Mouse (Mus musculus): ENCODE results near the gene Erc2.

Gene Erc2

GRCm38 (mm10) chr14:27622176-27622922, at the start of gene Erc2:
Gene Erc2, plus strand, starts transcription at chr14:27622428.
- DNase-seq (ENCODE audit: low read depth, low spot score): peak; percentile 94

GRCm38 (mm10) chr14:27578443-27578842, 43.8 kb upstream of the Erc2 start:
- no peak for DNase-seq (ENCODE audit: low read depth, low spot score)

DNA sequence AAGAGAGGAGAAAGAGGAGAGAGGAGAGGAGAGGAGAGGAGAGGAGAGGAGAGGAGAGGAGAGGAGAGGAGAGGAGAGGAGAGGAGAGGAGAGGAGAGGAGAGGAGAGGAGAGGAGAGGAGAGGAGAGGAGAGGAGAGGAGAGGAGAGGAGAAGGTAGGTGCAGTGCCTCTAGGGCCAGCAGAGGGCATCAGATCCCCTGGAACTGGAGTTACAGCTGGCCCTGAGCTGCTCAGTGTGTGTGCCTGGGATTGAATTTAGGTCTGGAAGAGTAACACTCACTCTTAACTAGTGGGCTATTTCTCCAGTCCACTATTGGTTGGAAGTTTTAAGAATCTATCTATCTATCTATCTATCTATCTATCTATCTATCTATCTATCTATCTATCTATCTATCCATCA, 32.6 kb upstream of the Erc2 start:
- peak; percentile 68 for DNase-seq (ENCODE audit: low read depth, low spot score)

- DNase-seq (ENCODE audit: low read depth, low spot score): peak; percentile 62
These were observed 30.1 kb upstream of the Erc2 start for GRCm38 (mm10) chr14:27592163-27592562.

- peak; percentile 83 for DNase-seq (ENCODE audit: low read depth, low spot score)
These were observed 26.0 kb upstream of the Erc2 start for GRCm38 (mm10) chr14:27596265-27596664.

- peak; percentile 54 for DNase-seq (ENCODE audit: low read depth, low spot score)
These were observed 20.1 kb upstream of the Erc2 start for GRCm38 (mm10) chr14:27602136-27602535.

DNA sequence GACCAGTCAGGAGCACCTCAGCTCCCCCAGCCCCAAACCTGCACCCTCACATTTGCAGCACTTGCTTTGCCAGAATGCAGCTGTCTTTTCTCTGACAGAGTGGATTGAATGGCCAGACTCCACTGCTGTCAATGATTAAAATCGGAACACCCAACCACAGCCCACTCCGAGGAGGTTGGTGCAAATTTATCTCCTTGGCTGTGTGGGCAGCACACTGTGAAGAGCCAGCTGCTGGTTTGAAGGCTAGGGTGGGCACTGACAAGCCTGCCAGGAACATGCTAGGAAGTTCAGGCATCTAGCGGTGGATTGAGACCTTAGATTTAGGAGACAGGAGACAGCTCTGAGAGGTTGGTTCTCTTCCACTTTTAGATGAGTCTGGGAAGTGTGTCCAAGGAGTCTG, 14.8 kb upstream of the Erc2 start:
- DNase-seq (ENCODE audit: low read depth, low spot score): peak; percentile 71

DNA sequence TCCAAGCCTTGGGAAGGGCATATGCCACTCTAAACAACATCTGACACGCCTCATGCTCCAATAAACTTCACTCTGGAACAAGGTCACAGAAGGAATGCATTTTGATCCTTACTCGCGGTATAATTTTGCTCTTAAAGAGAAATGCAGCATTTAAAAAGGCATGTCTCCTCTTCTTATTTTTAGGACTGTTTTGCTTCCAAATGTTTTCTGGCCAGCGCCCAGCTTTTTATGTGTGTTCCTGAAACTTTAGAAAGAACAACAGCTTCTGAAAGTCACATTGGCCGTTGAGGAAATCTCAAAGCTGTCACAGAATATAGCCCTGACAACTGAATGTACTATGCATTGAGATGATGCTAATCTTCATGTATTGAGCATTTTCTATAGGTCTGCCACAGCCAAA, 8.5 kb upstream of the Erc2 start:
- no peak for DNase-seq (ENCODE audit: low read depth, low spot score)

DNA sequence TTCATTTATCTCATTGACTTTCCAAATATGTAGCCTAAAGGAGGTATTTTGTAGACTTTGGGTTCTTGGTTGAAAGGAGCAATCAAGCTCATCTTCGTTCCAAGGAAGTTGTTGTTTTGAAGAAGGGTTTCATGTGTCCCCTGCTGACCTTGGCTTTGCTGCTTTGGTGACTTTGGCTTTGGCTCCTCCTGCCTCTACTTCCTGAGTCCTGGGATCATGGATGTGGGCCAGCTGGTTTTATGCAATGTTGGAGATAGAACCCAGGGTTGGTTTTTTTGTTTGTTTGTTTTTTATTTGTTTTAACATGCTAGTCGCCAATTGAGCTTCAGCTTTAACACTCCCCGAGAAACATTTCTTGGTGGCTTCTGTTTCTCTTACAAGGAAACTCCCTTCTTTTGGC, 4.9 kb upstream of the Erc2 start:
- no peak for DNase-seq (ENCODE audit: low read depth, low spot score)

DNA sequence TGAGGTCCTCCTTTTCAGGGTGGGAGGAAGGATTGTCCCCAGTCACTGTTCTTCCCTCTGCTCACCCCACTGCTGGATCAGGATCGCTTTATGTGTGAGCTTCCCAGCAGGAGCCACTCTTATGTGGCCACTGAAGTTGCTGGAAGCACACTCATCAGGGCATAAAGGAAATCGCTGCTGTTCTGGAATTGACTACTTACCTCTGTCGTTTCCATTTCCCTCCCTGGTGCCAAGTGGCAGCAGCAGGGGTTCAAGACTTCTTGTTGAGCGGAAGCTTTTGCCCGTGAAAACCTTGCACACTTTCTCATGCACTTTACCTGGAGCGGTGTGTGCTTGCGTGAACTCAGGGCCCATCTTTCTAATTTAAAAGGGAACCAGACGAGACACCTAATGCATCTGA, 652 bp upstream of the Erc2 start:
- DNase-seq (ENCODE audit: low read depth, low spot score): no peak

DNA sequence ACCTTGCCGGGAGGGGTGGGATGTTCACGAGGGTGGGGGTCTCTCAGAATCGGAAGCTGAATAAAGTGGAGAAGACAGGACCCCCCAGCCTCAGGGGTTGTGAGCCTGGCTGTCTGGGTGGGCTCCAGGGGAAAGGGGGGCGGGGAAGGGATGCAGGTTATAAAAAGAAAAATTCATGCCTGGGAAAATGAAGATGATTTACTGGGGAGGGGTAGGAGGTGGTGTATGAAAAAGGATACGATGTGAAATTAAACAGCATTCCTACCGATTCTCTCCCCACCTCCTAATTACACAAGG, 643 bp downstream of the Erc2 start:
- no peak for DNase-seq (ENCODE audit: low read depth, low spot score)

- peak; percentile 95 for DNase-seq (ENCODE audit: low read depth, low spot score)
These were observed 1.1 kb downstream of the Erc2 start for GRCm38 (mm10) chr14:27623368-27623767.

DNA sequence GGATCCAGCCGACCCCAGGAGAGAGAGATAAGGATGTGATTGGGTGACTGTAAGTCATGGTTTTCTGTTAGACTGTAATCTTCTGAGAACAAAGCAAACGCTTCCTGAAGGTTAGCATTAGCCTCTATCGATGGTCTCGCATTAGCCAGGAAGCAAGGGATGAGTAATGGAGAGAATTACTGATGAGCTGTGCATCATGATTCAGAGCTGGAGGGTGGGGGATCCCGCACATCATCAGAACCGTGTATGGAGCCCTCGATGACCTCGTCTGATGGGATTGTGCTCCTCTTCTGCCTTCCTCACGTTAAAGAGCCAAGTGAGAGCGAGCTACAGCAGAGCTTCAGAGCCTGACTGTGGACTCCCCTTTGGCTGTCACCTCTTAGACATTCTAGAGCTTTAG, 6.5 kb downstream of the Erc2 start:
- DNase-seq (ENCODE audit: low read depth, low spot score): no peak

GRCm38 (mm10) chr14:27629369-27630012, 7.3 kb downstream of the Erc2 start:
- no peak for DNase-seq (ENCODE audit: low read depth, low spot score)

DNA sequence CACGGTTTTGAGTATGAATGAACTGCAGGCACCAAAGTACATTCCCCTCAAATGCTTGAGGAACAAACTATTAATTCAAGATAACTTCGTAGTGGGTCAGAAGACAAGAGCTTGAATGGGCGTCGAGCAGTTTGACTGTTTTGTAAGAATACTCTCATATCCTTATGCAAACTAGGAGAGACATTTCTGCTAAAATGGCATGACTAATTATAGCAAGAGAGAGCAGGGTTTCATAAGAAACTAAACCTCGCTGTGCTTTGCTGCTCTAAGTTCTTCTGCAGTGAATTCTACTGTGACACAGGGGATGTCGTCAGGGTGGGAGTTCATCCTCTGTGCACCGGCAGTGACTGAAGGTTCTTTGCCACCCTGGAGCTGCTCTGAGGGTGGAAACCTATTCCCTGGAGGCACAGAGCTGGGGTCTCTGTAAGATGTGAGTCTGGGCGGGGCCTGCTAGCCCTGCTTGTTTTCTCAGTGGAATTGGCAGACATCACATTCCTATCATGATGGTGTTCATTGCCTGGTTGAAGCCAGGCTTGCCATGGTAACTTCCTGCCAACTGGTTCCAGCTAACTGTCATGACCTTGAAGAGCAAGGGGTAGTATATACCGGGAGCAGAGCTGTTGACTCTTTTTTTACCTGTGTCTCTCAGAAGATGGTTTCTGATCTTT, 8.9 kb downstream of the Erc2 start:
- peak; percentile 77 for DNase-seq (ENCODE audit: low read depth, low spot score)

- DNase-seq (ENCODE audit: low read depth, low spot score): no peak
These were observed 12.5 kb downstream of the Erc2 start for GRCm38 (mm10) chr14:27634761-27635160.

GRCm38 (mm10) chr14:27636556-27636955, 14.3 kb downstream of the Erc2 start:
- peak; percentile 72 for DNase-seq (ENCODE audit: low read depth, low spot score)

- DNase-seq (ENCODE audit: low read depth, low spot score): peak; percentile 70
These were observed 19.2 kb downstream of the Erc2 start for GRCm38 (mm10) chr14:27641382-27641781.

GRCm38 (mm10) chr14:27642981-27643380, 20.8 kb downstream of the Erc2 start:
- DNase-seq (ENCODE audit: low read depth, low spot score): peak; percentile 82

GRCm38 (mm10) chr14:27654670-27655069, 32.4 kb downstream of the Erc2 start:
- no peak for DNase-seq (ENCODE audit: low read depth, low spot score)

GRCm38 (mm10) chr14:27658616-27659015, 36.4 kb downstream of the Erc2 start:
- DNase-seq (ENCODE audit: low read depth, low spot score): no peak

DNA sequence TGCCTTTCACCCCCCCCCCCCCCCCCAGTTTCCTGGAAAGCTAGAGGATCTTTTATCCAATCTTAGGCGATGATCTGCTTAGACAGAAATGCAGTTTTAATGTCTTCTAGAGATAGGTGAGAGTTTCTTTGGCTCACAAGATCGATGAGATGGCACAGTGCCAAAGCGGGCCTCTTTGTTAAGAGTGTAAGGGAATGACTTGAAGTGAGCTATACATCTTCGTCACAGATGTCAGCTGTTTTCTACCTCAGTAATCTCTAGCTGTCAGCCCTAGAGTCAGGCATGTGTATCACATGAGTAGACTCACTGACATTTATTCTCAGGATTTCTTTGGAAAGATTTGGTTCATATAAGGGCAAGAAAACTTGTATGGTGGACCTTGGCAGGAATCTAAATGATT, 39.2 kb downstream of the Erc2 start:
- DNase-seq (ENCODE audit: low read depth, low spot score): no peak

GRCm38 (mm10) chr14:27662251-27662650, 40.0 kb downstream of the Erc2 start:
- peak; percentile 70 for DNase-seq (ENCODE audit: low read depth, low spot score)
